In genomic region chr9:60797126-60797525, GRCm38 (mm10) we compare ENCODE assay signal across 23 mouse cellular contexts. TPM values are rescaled to one million over a fixed set of nuclear protein-coding genes. Genes with fewer than 3 reads are reported as not detected.
DNase-seq lines count a peak whose midpoint lies in the region; ATAC-seq and TF ChIP-seq lines count a peak whose summit lies in the region.
"Had no signal": no experiment of that assay in that cellular context is flagged by ENCODE, and none has a peak within 500 bp of the region (broad histone marks: within the 10 kb centered on the region; RNA-seq: fewer than 3 reads in every experiment).

No protein-coding gene starts in this region.

- no peaks in the 10 kb centered on the region for H3K36me3 ChIP-seq in midbrain, embryonic 11.5 days (ENCODE audit: control insufficient read depth, insufficient read depth, low read length)
- H3K36me3 ChIP-seq in midbrain, embryonic 14.5 days (ENCODE audit: control insufficient read depth, insufficient read depth, low read length): no peaks in the 10 kb centered on the region
- no peaks in the 10 kb centered on the region for H3K36me3 ChIP-seq in intestine, embryonic 16.5 days (ENCODE audit: control insufficient read depth, insufficient read depth, low read length)
- H3K36me3 ChIP-seq in hindbrain, embryonic 10.5 days: no peaks in the 10 kb centered on the region
- H3K36me3 ChIP-seq: forebrain, embryonic 10.5 days; heart, embryonic 12.5 days; hindbrain, embryonic 12.5 days; hindbrain, embryonic 15.5 days had no signal

- H3K4me2 ChIP-seq in midbrain, embryonic 11.5 days: no peak overlapping the region
- H3K4me2 ChIP-seq in midbrain, embryonic 14.5 days (ENCODE audit: low read length): no peak overlapping the region
- peak overlapping the region; percentile 79 for H3K4me2 ChIP-seq in intestine, embryonic 16.5 days (ENCODE audit: low read depth, low read length)
- H3K4me2 ChIP-seq: forebrain, embryonic 13.5 days; hindbrain, embryonic 12.5 days; hindbrain, embryonic 15.5 days had no signal

- no peaks in the 10 kb centered on the region for H3K9me3 ChIP-seq in midbrain, embryonic 11.5 days (ENCODE audit: control insufficient read depth, low read length)
- no peaks in the 10 kb centered on the region for H3K9me3 ChIP-seq in midbrain, embryonic 14.5 days (ENCODE audit: control insufficient read depth, low read length)
- no peaks in the 10 kb centered on the region for H3K9me3 ChIP-seq in intestine, embryonic 16.5 days (ENCODE audit: control insufficient read depth, low read length)
- H3K9me3 ChIP-seq in hindbrain, embryonic 10.5 days: no peaks in the 10 kb centered on the region
- H3K9me3 ChIP-seq: forebrain, embryonic 10.5 days; forebrain, embryonic 13.5 days; heart, embryonic 12.5 days; hindbrain, embryonic 12.5 days; hindbrain, embryonic 15.5 days had no signal

- H3K27ac ChIP-seq in gastrocnemius, adult 2 months: peak overlapping the region; percentile 66
- H3K27ac ChIP-seq in midbrain, embryonic 11.5 days (ENCODE audit: low read depth, low read length): no peak overlapping the region
- H3K27ac ChIP-seq in midbrain, embryonic 14.5 days (replicated peaks; ENCODE audit: low read depth, low read length): no peak overlapping the region
- H3K27ac ChIP-seq in intestine, embryonic 16.5 days (ENCODE audit: low read length): no peak overlapping the region
- no peak overlapping the region for H3K27ac ChIP-seq in hindbrain, embryonic 10.5 days
- H3K27ac ChIP-seq: forebrain, embryonic 10.5 days; forebrain, embryonic 13.5 days; heart, adult 2 months; hindbrain, embryonic 12.5 days; hindbrain, embryonic 15.5 days had no signal

- 88% methylated on average over 6 of the region's 6 CpGs for WGBS in midbrain, embryonic 11.5 days
- 89% methylated on average over 6 of the region's 6 CpGs for WGBS in midbrain, embryonic 14.5 days
- 66% methylated on average over 6 of the region's 6 CpGs for WGBS in intestine, embryonic 16.5 days
- WGBS in hindbrain, embryonic 10.5 days: 84% methylated on average over 6 of the region's 6 CpGs

- no peak for ATAC-seq in midbrain, embryonic 11.5 days (ENCODE audit: low FRiP score)
- no peak for ATAC-seq in midbrain, embryonic 14.5 days (ENCODE audit: low FRiP score, low TSS enrichment)
- no peak for ATAC-seq in intestine, embryonic 16.5 days
- ATAC-seq: activated CD4-positive, CD25-positive, alpha-beta regulatory T cell, adult 4 months; forebrain, embryonic 13.5 days; forebrain, embryonic 16.5 days had no signal

- H3K4me1 ChIP-seq in midbrain, embryonic 11.5 days (ENCODE audit: control insufficient read depth, insufficient read depth, low read length): peaks cover 10% of the 10 kb centered on the region
- H3K4me1 ChIP-seq in midbrain, embryonic 14.5 days (ENCODE audit: control insufficient read depth, insufficient read depth, low read length): no peaks in the 10 kb centered on the region
- H3K4me1 ChIP-seq in intestine, embryonic 16.5 days (ENCODE audit: control insufficient read depth, insufficient read depth, low read length): peaks cover 14% of the 10 kb centered on the region
- peaks cover 33% of the 10 kb centered on the region for H3K4me1 ChIP-seq in hindbrain, embryonic 10.5 days (replicated peaks)

- no peak for DNase-seq in gastrocnemius, adult 2 months
- no peak for DNase-seq in gastrocnemius, adult 18-20 months (ENCODE audit: low spot score)
- DNase-seq in midbrain, embryonic 11.5 days (ENCODE audit: low spot score, missing footprints): peak; percentile 72
- no peak for DNase-seq in midbrain, embryonic 14.5 days
- DNase-seq in hindbrain, embryonic 10.5 days (ENCODE audit: low spot score): no peak
- DNase-seq in adrenal gland, adult 8-10 months: no peak
- DNase-seq: adrenal gland, postnatal 10 days; adrenal gland, postnatal 36 days; cerebellum, adult 18-20 months; cerebellum, adult 9-10 months; cerebellum, postnatal 14 days; gastrocnemius, postnatal 25 days; heart, adult 2 months; heart, postnatal 14 days; heart, postnatal 4 days had no signal

- H3K4me3 ChIP-seq in gastrocnemius, adult 2 months: peak overlapping the region; percentile 26; the same call in 1 of the 2 replicates
- H3K4me3 ChIP-seq in midbrain, embryonic 11.5 days (ENCODE audit: low read depth, low read length): no peak overlapping the region
- H3K4me3 ChIP-seq in midbrain, embryonic 14.5 days (replicated peaks; ENCODE audit: low read depth, low read length): no peak overlapping the region
- H3K4me3 ChIP-seq in intestine, embryonic 16.5 days (ENCODE audit: low read length): peak overlapping the region; percentile 23
- no peak overlapping the region for H3K4me3 ChIP-seq in hindbrain, embryonic 10.5 days
- H3K4me3 ChIP-seq: forebrain, embryonic 10.5 days; forebrain, embryonic 13.5 days; heart, adult 2 months; heart, embryonic 12.5 days; hindbrain, embryonic 12.5 days; hindbrain, embryonic 15.5 days had no signal

- no peaks in the 10 kb centered on the region for H3K27me3 ChIP-seq in midbrain, embryonic 11.5 days (ENCODE audit: control insufficient read depth, insufficient read depth, low read length)
- no peaks in the 10 kb centered on the region for H3K27me3 ChIP-seq in midbrain, embryonic 14.5 days (ENCODE audit: control insufficient read depth, insufficient read depth, low read length)
- H3K27me3 ChIP-seq in intestine, embryonic 16.5 days (replicated peaks; ENCODE audit: control insufficient read depth, insufficient read depth, low read length): no peaks in the 10 kb centered on the region
- no peaks in the 10 kb centered on the region for H3K27me3 ChIP-seq in hindbrain, embryonic 10.5 days (ENCODE audit: insufficient read depth, poor library complexity, severe bottlenecking)
- H3K27me3 ChIP-seq: heart, embryonic 12.5 days had no signal

- no peak overlapping the region for H3K9ac ChIP-seq in midbrain, embryonic 11.5 days (ENCODE audit: low read length)
- no peak overlapping the region for H3K9ac ChIP-seq in midbrain, embryonic 14.5 days (replicated peaks; ENCODE audit: low read length)
- no peak overlapping the region for H3K9ac ChIP-seq in intestine, embryonic 16.5 days (ENCODE audit: low read depth, low read length)
- H3K9ac ChIP-seq: forebrain, embryonic 13.5 days; heart, embryonic 12.5 days; hindbrain, embryonic 12.5 days; hindbrain, embryonic 15.5 days had no signal

- intact Hi-C loops in gastrocnemius, adult 2 months (cut with DNase I): no loop called here

- no peak for TF ChIP-seq CTCF in gastrocnemius, adult 2 months (IDR thresholded peaks at IDR 0.05)

RNA-seq across cellular contexts. Expression of gene Uaca, which starts 2.8 kb away (rescaled TPM):
- 100 to 1,000 TPM; 119 to 145 TPM for total RNA-seq in gastrocnemius, adult 2 months (2021)
- total RNA-seq in gastrocnemius, adult 18-20 months (2021): 100 to 1,000 TPM; 137 to 171 TPM
- 26.7 and 27.9 TPM in 2 replicates for polyA plus RNA-seq in midbrain, embryonic 11.5 days (2014; fragmentation: Nextera tagmentation; extraction: Ambion mirVana)
- 5.3 and 13.8 TPM in 2 replicates for polyA plus RNA-seq in midbrain, embryonic 14.5 days (2014; fragmentation: Nextera tagmentation; extraction: Ambion mirVana)
- polyA plus RNA-seq in intestine, embryonic 16.5 days (2015; fragmentation: Nextera tagmentation; extraction: Ambion mirVana): 56.8 and 60.7 TPM in 2 replicates
- polyA plus RNA-seq in hindbrain, embryonic 10.5 days (2016; fragmentation: Nextera tagmentation; extraction: Ambion mirVana): 22.5 and 30.7 TPM in 2 replicates
- 10 to 100 TPM; 37.5 to 62.0 (median 48.1) TPM for total RNA-seq in adrenal gland, adult 8-10 months (2022)
- polyA plus RNA-seq: activated CD4-positive, CD25-positive, alpha-beta regulatory T cell, adult 4 months had no signal

Comparison
In these comparisons a context has a peak if more than half of its experiments do, and no peak if none do; other contexts are left out.
1. H3K4me3 ChIP-seq: peak in gastrocnemius, adult 2 months (single experiment) and intestine, embryonic 16.5 days (single experiment); none in midbrain, embryonic 11.5 days (single experiment), midbrain, embryonic 14.5 days (single experiment) and hindbrain, embryonic 10.5 days (single experiment).